Mouse (Mus musculus) erythroblast, embryonic 14.5 days (primary cell): Measurements from ENCODE around the gene Usmg5.

Experiments
- GATA1 ChIP-seq: IDR thresholded peaks from 2 replicates; pipeline ENCODE4 v1.6.1; 2012; ENCODE audit warnings: low read length, inconsistent platforms, mixed read lengths
- TAL1 ChIP-seq: IDR thresholded peaks from 3 replicates; pipeline ENCODE4 v1.6.1; 2012; ENCODE audit warnings: low read length, inconsistent platforms, mixed read lengths

- TF ChIP-seq GATA1 (no peak), TAL1 (no peak)
These were observed 525 bp downstream of the Usmg5 start for GRCm38 (mm10) chr19:47089718-47090525.
